Mouse (Mus musculus): ENCODE data around the gene Itsn1. TPM values are rescaled to one million over a fixed set of nuclear protein-coding genes. Genes with fewer than 3 reads are reported as not detected.

Gene Itsn1
- polyA plus RNA-seq, 1 experiment = 12.9 TPM

- H3K4me1 ChIP-seq (replicated peaks; ENCODE audit: control insufficient read depth, insufficient read depth, low read length) = no peaks in the 10 kb centered on the region
- no peak overlapping the region for H3K4me3 ChIP-seq (ENCODE audit: control insufficient read depth, insufficient read depth, low read length)
- no peaks in the 10 kb centered on the region for H3K27me3 ChIP-seq (ENCODE audit: control insufficient read depth, insufficient read depth, low read length)
- WGBS = 97% methylated on average over 11 of the region's 11 CpGs
- DNase-seq = no peak
- TF ChIP-seq POLR2A (IDR thresholded peaks at IDR 0.05; ENCODE audit: control insufficient read depth, extremely low read depth, insufficient read depth, low read length, poor library complexity) = no peak
- TF ChIP-seq CTCF (IDR thresholded peaks at IDR 0.05; ENCODE audit: borderline replicate concordance, control insufficient read depth, extremely low read depth, insufficient read depth, low read length, poor library complexity) = no peak
- H3K27ac ChIP-seq (ENCODE audit: control insufficient read depth, insufficient read depth, low read length) = no peak overlapping the region
- H3K36me3 ChIP-seq (ENCODE audit: control insufficient read depth, insufficient read depth, low read length) = no peaks in the 10 kb centered on the region
Measured at GRCm38 (mm10) chr16:91880869-91881767, 152.0 kb downstream of the Itsn1 start.

DNA sequence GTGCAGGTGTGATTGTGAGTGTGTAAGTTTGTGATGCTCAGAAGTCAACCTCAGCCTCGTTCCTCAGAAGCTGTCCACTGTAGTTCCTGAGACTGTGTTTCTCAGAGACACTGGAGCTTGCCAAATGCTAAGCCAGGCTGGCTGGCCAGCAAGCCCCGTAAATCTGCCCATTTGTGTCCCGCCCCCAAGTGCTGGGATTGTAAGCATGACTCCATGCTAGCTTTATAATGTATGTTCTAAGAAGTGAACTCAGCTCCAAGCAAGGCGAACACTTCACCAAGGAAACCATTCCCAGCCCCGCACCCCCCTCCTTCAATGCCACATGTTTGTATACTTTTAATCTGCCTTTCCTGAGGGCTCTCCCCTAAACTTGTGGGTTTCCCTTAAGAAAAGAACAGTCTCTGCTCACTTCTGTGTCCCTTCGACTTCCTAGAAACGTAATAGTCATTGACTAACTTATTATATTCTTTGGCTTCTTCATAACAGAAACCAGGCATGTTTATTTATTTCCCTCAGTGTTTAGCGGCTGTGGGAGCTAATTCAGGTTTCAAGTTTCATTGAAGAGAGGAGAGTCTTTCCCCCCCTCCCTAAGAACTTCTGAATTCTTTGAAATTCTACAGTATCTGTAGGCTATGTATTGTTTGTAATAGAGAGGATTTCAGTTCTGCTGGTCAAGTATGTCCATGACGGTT is 153.2 kb downstream of the Itsn1 start:
- no peak for TF ChIP-seq CTCF (IDR thresholded peaks at IDR 0.05; ENCODE audit: borderline replicate concordance, control insufficient read depth, extremely low read depth, insufficient read depth, low read length, poor library complexity)
- TF ChIP-seq POLR2A (IDR thresholded peaks at IDR 0.05; ENCODE audit: control insufficient read depth, extremely low read depth, insufficient read depth, low read length, poor library complexity) = no peak
- Histone ChIP-seq H3K27ac (ENCODE audit: control insufficient read depth, insufficient read depth, low read length) (no peak overlapping the region), H3K36me3 (ENCODE audit: control insufficient read depth, insufficient read depth, low read length) (no peaks in the 10 kb centered on the region), H3K4me1 (replicated peaks; ENCODE audit: control insufficient read depth, insufficient read depth, low read length) (no peaks in the 10 kb centered on the region), H3K4me3 (ENCODE audit: control insufficient read depth, insufficient read depth, low read length) (no peak overlapping the region), H3K27me3 (ENCODE audit: control insufficient read depth, insufficient read depth, low read length) (no peaks in the 10 kb centered on the region)
- WGBS = 92% methylated on average over 9 of the region's 9 CpGs
- DNase-seq = no peak

- Histone ChIP-seq H3K27ac (ENCODE audit: control insufficient read depth, insufficient read depth, low read length) (no peak overlapping the region), H3K4me1 (replicated peaks; ENCODE audit: control insufficient read depth, insufficient read depth, low read length) (no peaks in the 10 kb centered on the region), H3K27me3 (ENCODE audit: control insufficient read depth, insufficient read depth, low read length) (no peaks in the 10 kb centered on the region), H3K4me3 (ENCODE audit: control insufficient read depth, insufficient read depth, low read length) (no peak overlapping the region), H3K36me3 (ENCODE audit: control insufficient read depth, insufficient read depth, low read length) (no peaks in the 10 kb centered on the region)
- WGBS = 98% methylated on average over 2 of the region's 2 CpGs
- no peak for DNase-seq
- TF ChIP-seq CTCF (IDR thresholded peaks at IDR 0.05; ENCODE audit: borderline replicate concordance, control insufficient read depth, extremely low read depth, insufficient read depth, low read length, poor library complexity) = no peak
- TF ChIP-seq POLR2A (IDR thresholded peaks at IDR 0.05; ENCODE audit: control insufficient read depth, extremely low read depth, insufficient read depth, low read length, poor library complexity) = no peak
Measured at GRCm38 (mm10) chr16:91883636-91884035, 154.6 kb downstream of the Itsn1 start.

- Histone ChIP-seq H3K4me3 (ENCODE audit: control insufficient read depth, insufficient read depth, low read length) (no peak overlapping the region), H3K4me1 (replicated peaks; ENCODE audit: control insufficient read depth, insufficient read depth, low read length) (no peaks in the 10 kb centered on the region), H3K36me3 (ENCODE audit: control insufficient read depth, insufficient read depth, low read length) (no peaks in the 10 kb centered on the region), H3K27me3 (ENCODE audit: control insufficient read depth, insufficient read depth, low read length) (no peaks in the 10 kb centered on the region), H3K27ac (ENCODE audit: control insufficient read depth, insufficient read depth, low read length) (no peak overlapping the region)
- DNase-seq = peak; percentile 60
- TF ChIP-seq CTCF (IDR thresholded peaks at IDR 0.05; ENCODE audit: borderline replicate concordance, control insufficient read depth, extremely low read depth, insufficient read depth, low read length, poor library complexity) = peak; percentile 90; the same call in 1 of the 2 replicates
- no peak for TF ChIP-seq POLR2A (IDR thresholded peaks at IDR 0.05; ENCODE audit: control insufficient read depth, extremely low read depth, insufficient read depth, low read length, poor library complexity)
- 79% methylated on average over 5 of the region's 5 CpGs for WGBS
Measured at GRCm38 (mm10) chr16:91884196-91884595, 155.1 kb downstream of the Itsn1 start.

- H3K36me3 ChIP-seq (ENCODE audit: control insufficient read depth, insufficient read depth, low read length) = no peaks in the 10 kb centered on the region
- H3K27me3 ChIP-seq (ENCODE audit: control insufficient read depth, insufficient read depth, low read length) = no peaks in the 10 kb centered on the region
- H3K4me3 ChIP-seq (ENCODE audit: control insufficient read depth, insufficient read depth, low read length) = no peak overlapping the region
- TF ChIP-seq POLR2A (IDR thresholded peaks at IDR 0.05; ENCODE audit: control insufficient read depth, extremely low read depth, insufficient read depth, low read length, poor library complexity) (no peak), CTCF (IDR thresholded peaks at IDR 0.05; ENCODE audit: borderline replicate concordance, control insufficient read depth, extremely low read depth, insufficient read depth, low read length, poor library complexity) (no peak)
- WGBS = 51% methylated on average over 19 of the region's 19 CpGs
- peak; percentile 39 for DNase-seq
- H3K27ac ChIP-seq (ENCODE audit: control insufficient read depth, insufficient read depth, low read length) = no peak overlapping the region
- H3K4me1 ChIP-seq (replicated peaks; ENCODE audit: control insufficient read depth, insufficient read depth, low read length) = no peaks in the 10 kb centered on the region
Measured at GRCm38 (mm10) chr16:91885389-91886122, 156.5 kb downstream of the Itsn1 start.

- no peaks in the 10 kb centered on the region for H3K4me1 ChIP-seq (replicated peaks; ENCODE audit: control insufficient read depth, insufficient read depth, low read length)
- H3K27me3 ChIP-seq (ENCODE audit: control insufficient read depth, insufficient read depth, low read length) = no peaks in the 10 kb centered on the region
- 94% methylated on average over 3 of the region's 3 CpGs for whole genome bisulfite sequencing
Measured at GRCm38 (mm10) chr16:91888368-91888767, 159.3 kb downstream of the Itsn1 start.

More at GRCm38 (mm10) chr16:91888368-91888767, 159.3 kb downstream of the Itsn1 start:
- Histone ChIP-seq H3K4me3 (ENCODE audit: control insufficient read depth, insufficient read depth, low read length) (no peak overlapping the region), H3K36me3 (ENCODE audit: control insufficient read depth, insufficient read depth, low read length) (no peaks in the 10 kb centered on the region), H3K27ac (ENCODE audit: control insufficient read depth, insufficient read depth, low read length) (no peak overlapping the region)
- no peak for DNase-seq
- TF ChIP-seq CTCF (IDR thresholded peaks at IDR 0.05; ENCODE audit: borderline replicate concordance, control insufficient read depth, extremely low read depth, insufficient read depth, low read length, poor library complexity) (no peak), POLR2A (IDR thresholded peaks at IDR 0.05; ENCODE audit: control insufficient read depth, extremely low read depth, insufficient read depth, low read length, poor library complexity) (no peak)
